Mouse (Mus musculus): ENCODE data around the gene Gnat3. TPM values are rescaled to one million over a fixed set of nuclear protein-coding genes. Genes with fewer than 3 reads are reported as not detected.

Gene Gnat3
- 0.35 and 0.40 TPM in 2 replicates for polyA plus RNA-seq (2012; rRNA removed)

DNA sequence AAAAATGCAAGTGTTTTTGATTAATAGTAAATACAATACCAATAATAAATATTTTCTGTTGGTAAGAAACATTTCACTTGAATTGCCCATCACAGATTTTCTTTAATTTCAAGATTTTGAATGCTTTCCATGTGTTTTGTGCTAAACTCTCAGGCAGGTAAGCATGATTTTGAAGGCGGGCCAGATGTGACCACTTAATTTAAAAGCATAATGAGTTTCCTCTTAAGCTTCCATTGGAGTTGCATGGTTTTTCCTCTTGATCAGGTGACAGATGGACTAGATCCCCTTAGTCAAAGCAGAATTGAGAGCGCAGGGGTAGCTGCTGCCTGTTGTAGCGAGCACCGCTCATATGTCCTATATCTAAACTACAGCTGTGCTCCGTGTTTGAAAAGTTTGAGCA is at the start of gene Gnat3:
TSS of gene Gnat3 (plus strand) at position 301 of the 400 bp plus-strand sequence.

Other genes starting within 250 kb of the Gnat3 start
- gene Cd36, start 73.7 kb upstream of the Gnat3 start, polyA plus RNA-seq (2012; rRNA removed): 3.8 and 4.0 TPM in 2 replicates

Measured in central nervous system, embryonic 11.5 days (tissue).